Mouse (Mus musculus) urinary bladder, adult 18-20 months (tissue): ENCODE data around the gene Prdm5.

Experiments used
- DNase-seq, 2 experiments: peaks; one replicate each; pipeline ENCODE4 v3.0.0; 2022; ENCODE audit warnings: low spot score in 2 of 2, mixed read lengths in 2 of 2

Prdm5 gene

GRCm38 (mm10) chr6:65831443-65831842 is 52.7 kb downstream of the Prdm5 start:
- no peak for DNase-seq

- no peak for DNase-seq
Measured at GRCm38 (mm10) chr6:65834013-65834412, 55.2 kb downstream of the Prdm5 start.

GRCm38 (mm10) chr6:65842579-65842978 is 63.8 kb downstream of the Prdm5 start:
- DNase-seq, result no peak

GRCm38 (mm10) chr6:65849127-65849526 is 70.3 kb downstream of the Prdm5 start:
- DNase-seq, result no peak

- no peak for DNase-seq
Measured at GRCm38 (mm10) chr6:65849687-65850086, 70.9 kb downstream of the Prdm5 start.

- DNase-seq, result no peak
Measured at GRCm38 (mm10) chr6:65850221-65850620, 71.4 kb downstream of the Prdm5 start.

- no peak for DNase-seq
Measured at GRCm38 (mm10) chr6:65854020-65854419, 75.2 kb downstream of the Prdm5 start.

GRCm38 (mm10) chr6:65854585-65854984 is 75.8 kb downstream of the Prdm5 start:
- no peak for DNase-seq

- DNase-seq, result no peak
Measured at GRCm38 (mm10) chr6:65860609-65861008, 81.8 kb downstream of the Prdm5 start.

GRCm38 (mm10) chr6:65862836-65863235 is 84.0 kb downstream of the Prdm5 start:
- no peak for DNase-seq

- no peak for DNase-seq
Measured at GRCm38 (mm10) chr6:65864233-65864632, 85.4 kb downstream of the Prdm5 start.

GRCm38 (mm10) chr6:65864919-65865318 is 86.1 kb downstream of the Prdm5 start:
- DNase-seq, result no peak

- DNase-seq, result no peak
Measured at GRCm38 (mm10) chr6:65865861-65866260, 87.1 kb downstream of the Prdm5 start.

GRCm38 (mm10) chr6:65871754-65872278 is 93.0 kb downstream of the Prdm5 start:
- DNase-seq, result no peak

- no peak for DNase-seq
Measured at GRCm38 (mm10) chr6:65878300-65878699, 99.5 kb downstream of the Prdm5 start.

- DNase-seq, result no peak
Measured at GRCm38 (mm10) chr6:65888835-65889234, 110.0 kb downstream of the Prdm5 start.

GRCm38 (mm10) chr6:65892045-65892660 is 113.4 kb downstream of the Prdm5 start:
- no peak for DNase-seq

GRCm38 (mm10) chr6:65906657-65907182 is 127.9 kb downstream of the Prdm5 start:
- no peak for DNase-seq

GRCm38 (mm10) chr6:65915421-65915820 is 136.6 kb downstream of the Prdm5 start:
- DNase-seq, result no peak

GRCm38 (mm10) chr6:65921703-65922102 is 142.9 kb downstream of the Prdm5 start:
- DNase-seq, result no peak

- no peak for DNase-seq
Measured at GRCm38 (mm10) chr6:65923501-65924084, 144.8 kb downstream of the Prdm5 start.

GRCm38 (mm10) chr6:65925737-65926333 is 147.0 kb downstream of the Prdm5 start:
- DNase-seq, result no peak

GRCm38 (mm10) chr6:65930523-65930922 is 151.7 kb downstream of the Prdm5 start:
- no peak for DNase-seq
